10 mouse cellular contexts compared by ENCODE assay signal in genomic region chr19:47269729-47270128, GRCm38 (mm10).
A peak's percentile ranks its signal among the peaks of the same experiment; 100 is the strongest.
DNase-seq lines count a peak whose midpoint lies in the region; ATAC-seq and TF ChIP-seq lines count a peak whose summit lies in the region.
"Had no signal": no experiment of that assay in that cellular context is flagged by ENCODE, and none has a peak within 500 bp of the region (broad histone marks: within the 10 kb centered on the region; RNA-seq: fewer than 3 reads in every experiment).

No protein-coding gene starts in this region.

- H3K36me3 ChIP-seq in kidney, postnatal 0 days (ENCODE audit: insufficient read depth, low read length) = peaks cover 59% of the 10 kb centered on the region
- H3K36me3 ChIP-seq in kidney, embryonic 14.5 days (ENCODE audit: control insufficient read depth, insufficient read depth, low read length) = peaks cover 76% of the 10 kb centered on the region

- no peak overlapping the region for H3K4me3 ChIP-seq in kidney, postnatal 0 days (replicated peaks; ENCODE audit: low read depth, low read length)
- no peak overlapping the region for H3K4me3 ChIP-seq in kidney, embryonic 14.5 days (ENCODE audit: low read length)
- H3K4me3 ChIP-seq: erythroblast, embryonic 14.5 days; myocyte had no signal

- WGBS in kidney, postnatal 0 days = 55% methylated on average over 8 of the region's 8 CpGs
- 52% methylated on average over 8 of the region's 8 CpGs for WGBS in kidney, embryonic 14.5 days

- H3K27me3 ChIP-seq in kidney, postnatal 0 days (ENCODE audit: insufficient read depth, low read length) = no peaks in the 10 kb centered on the region
- H3K27me3 ChIP-seq in kidney, embryonic 14.5 days (ENCODE audit: control insufficient read depth, insufficient read depth, low read length) = no peaks in the 10 kb centered on the region

- DNase-seq in adrenal gland, adult 2 months = peak; percentile 32
- DNase-seq in adrenal gland, postnatal 25 days = no peak
- peak; percentile 76 for DNase-seq in kidney, postnatal 0 days (ENCODE audit: low spot score)
- DNase-seq in ES-CJ7 (ENCODE audit: low read depth, low spot score) = peak; percentile 38
- DNase-seq in kidney, postnatal 4 days = peak; percentile 43 to 62
- no peak for DNase-seq in urinary bladder, postnatal 4 days (ENCODE audit: low spot score in 2 of 2)
- no peak for DNase-seq in left cerebral cortex, adult 9 months (ENCODE audit: low spot score in 2 of 2)

- peak; percentile 79 for TF ChIP-seq CTCF in kidney, postnatal 0 days (IDR thresholded peaks at IDR 0.05; ENCODE audit: low read depth)

- H3K27ac ChIP-seq in kidney, postnatal 0 days = no peak overlapping the region
- no peak overlapping the region for H3K27ac ChIP-seq in kidney, embryonic 14.5 days (ENCODE audit: low read depth, low read length)

- H3K9me3 ChIP-seq in kidney, postnatal 0 days (replicated peaks; ENCODE audit: low read length) = no peaks in the 10 kb centered on the region
- no peaks in the 10 kb centered on the region for H3K9me3 ChIP-seq in kidney, embryonic 14.5 days (ENCODE audit: control insufficient read depth, low read length)

- no peak overlapping the region for H3K4me2 ChIP-seq in kidney, postnatal 0 days (ENCODE audit: low read length)
- no peak overlapping the region for H3K4me2 ChIP-seq in kidney, embryonic 14.5 days (replicated peaks; ENCODE audit: low read depth, low read length)

- H3K9ac ChIP-seq in kidney, postnatal 0 days (ENCODE audit: low read depth, low read length) = no peak overlapping the region
- no peak overlapping the region for H3K9ac ChIP-seq in kidney, embryonic 14.5 days (ENCODE audit: low read depth, low read length)

- no peaks in the 10 kb centered on the region for H3K4me1 ChIP-seq in kidney, postnatal 0 days (replicated peaks; ENCODE audit: insufficient read depth, low read length)
- H3K4me1 ChIP-seq in kidney, embryonic 14.5 days (ENCODE audit: control insufficient read depth, insufficient read depth, low read length) = no peaks in the 10 kb centered on the region

- no peak for ATAC-seq in kidney, postnatal 0 days (replicated peaks; ENCODE audit: low FRiP score, low read depth)
- no peak for ATAC-seq in kidney, embryonic 14.5 days (ENCODE audit: low FRiP score, low TSS enrichment)

Comparison
In these comparisons a context has a peak if more than half of its experiments do, and no peak if none do; other contexts are left out.
1. DNase-seq: peak in adrenal gland, adult 2 months (single experiment), kidney, postnatal 0 days (single experiment), ES-CJ7 (single experiment) and kidney, postnatal 4 days (2 of 2); none in adrenal gland, postnatal 25 days (single experiment), urinary bladder, postnatal 4 days (0 of 2) and left cerebral cortex, adult 9 months (0 of 2).